Mouse (Mus musculus): ENCODE results near the gene Lrrc27.

- no peak for TF ChIP-seq CTCF (IDR thresholded peaks at IDR 0.05; ENCODE audit: low read depth)
- TF ChIP-seq EP300 (optimal IDR thresholded peaks at IDR 0.05), result no peak
These were observed 26.8 kb upstream of the Lrrc27 start for GRCm38 (mm10) chr7:139185971-139186370.
